Mouse (Mus musculus) liver, adult (tissue): ENCODE data around the gene Crebzf.

Experiments used
- GATA4 ChIP-seq: IDR thresholded peaks from 2 replicates; pipeline ENCODE4 v1.6.1; 2014; ENCODE audit warnings: mild to moderate bottlenecking, low read length; ENCODE audit not compliant: insufficient replicate concordance

Gene Crebzf

DNA sequence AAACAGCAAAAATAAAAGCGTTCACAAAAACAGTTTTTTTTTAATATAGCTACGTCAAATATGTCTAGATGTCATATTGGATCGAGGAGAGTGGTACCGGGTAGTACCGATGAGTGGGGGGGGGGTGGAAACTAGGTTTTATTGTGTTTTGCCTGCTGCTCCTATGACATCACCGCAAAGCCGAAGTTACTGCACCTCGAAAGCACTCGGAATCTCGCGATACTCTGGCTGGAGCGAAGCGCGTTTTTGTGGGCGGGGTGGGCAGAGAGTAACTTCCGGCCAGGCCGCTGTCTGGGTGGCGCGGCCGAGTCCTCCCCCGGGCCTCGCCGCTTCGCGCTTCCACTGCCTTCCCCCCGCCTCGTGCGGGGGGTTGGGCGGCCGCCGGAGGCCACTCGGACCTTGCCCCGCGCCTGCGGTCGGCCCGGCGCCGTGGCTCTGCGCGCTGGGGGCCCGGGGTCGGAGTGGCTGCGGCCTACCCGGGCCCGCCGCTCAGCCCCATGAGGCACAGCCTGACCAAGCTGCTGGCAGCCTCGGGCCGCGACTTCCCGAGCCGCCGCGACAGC, at the start of gene Crebzf:
Gene Crebzf (plus strand): TSS at position 212 of the 563 bp plus-strand sequence.
- peak; percentile 54; the same call in 1 of the 2 replicates for TF ChIP-seq GATA4

- no peak for TF ChIP-seq GATA4
These were observed 47.5 kb upstream of the Crebzf start for GRCm38 (mm10) chr7:90395073-90395472.

DNA sequence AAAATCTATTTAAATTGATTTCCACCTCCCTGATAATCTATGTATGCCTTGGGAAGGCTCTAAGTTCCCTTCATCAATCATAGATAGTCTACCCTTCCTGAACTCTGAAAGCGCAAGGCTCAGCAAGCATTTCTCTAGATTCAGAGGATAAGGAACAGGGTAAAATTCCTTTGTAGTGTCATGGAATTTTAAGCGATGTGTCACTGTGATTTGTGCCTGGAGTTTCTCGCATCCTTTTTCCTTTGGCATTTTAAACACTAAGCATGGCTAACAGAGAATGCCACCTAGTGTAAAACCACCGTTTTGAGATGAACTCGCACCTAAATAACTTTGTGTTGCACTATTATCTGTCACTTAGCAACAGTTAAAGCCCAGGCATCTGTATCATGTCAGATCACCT, 46.6 kb upstream of the Crebzf start:
- no peak for TF ChIP-seq GATA4

GRCm38 (mm10) chr7:90409934-90410333, 32.6 kb upstream of the Crebzf start:
- TF ChIP-seq GATA4: no peak

GRCm38 (mm10) chr7:90426020-90427001, 16.2 kb upstream of the Crebzf start, which contains the start of gene Ccdc89:
Ccdc89 (plus strand) TSS chr7:90426577.
- TF ChIP-seq GATA4: no peak

DNA sequence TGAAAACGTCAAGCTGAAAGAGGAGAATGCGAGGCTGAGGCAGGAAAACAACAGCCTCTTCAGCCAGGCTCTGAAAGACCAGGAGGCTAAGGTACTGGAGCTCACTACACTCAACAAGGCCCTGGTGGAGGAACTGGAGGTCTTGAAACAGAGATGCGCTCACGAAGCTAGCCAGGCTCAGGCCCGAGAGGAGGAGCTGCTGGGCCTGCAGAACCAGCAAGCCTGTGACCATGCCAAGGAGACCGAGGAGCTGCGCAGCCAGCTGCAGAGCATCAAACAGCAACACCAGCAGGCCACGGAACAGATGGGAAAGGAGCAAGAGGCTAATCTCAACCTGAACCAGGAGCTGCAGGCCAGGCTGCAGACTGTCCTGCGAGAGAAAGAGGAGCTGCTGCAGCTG, 15.5 kb upstream of the Crebzf start:
- no peak for TF ChIP-seq GATA4

DNA sequence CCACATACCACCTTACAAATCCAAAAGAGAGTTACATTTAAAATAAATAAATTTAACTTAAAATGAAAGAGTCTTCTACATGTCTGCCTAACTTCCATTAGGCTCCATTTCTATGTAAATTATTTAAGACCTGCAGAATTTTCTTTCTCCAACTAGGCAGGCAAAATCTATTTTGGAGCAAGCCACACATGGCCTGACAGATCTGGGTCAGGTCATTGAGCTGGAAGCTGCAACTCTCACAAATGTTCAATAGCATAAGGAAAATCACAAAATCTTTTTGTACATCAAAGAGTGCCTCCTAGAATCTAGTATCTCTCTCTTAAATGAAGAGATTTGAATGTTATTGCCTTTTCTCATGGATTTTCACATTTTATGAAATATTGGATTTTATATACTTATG, 10.3 kb upstream of the Crebzf start:
- no peak for TF ChIP-seq GATA4

DNA sequence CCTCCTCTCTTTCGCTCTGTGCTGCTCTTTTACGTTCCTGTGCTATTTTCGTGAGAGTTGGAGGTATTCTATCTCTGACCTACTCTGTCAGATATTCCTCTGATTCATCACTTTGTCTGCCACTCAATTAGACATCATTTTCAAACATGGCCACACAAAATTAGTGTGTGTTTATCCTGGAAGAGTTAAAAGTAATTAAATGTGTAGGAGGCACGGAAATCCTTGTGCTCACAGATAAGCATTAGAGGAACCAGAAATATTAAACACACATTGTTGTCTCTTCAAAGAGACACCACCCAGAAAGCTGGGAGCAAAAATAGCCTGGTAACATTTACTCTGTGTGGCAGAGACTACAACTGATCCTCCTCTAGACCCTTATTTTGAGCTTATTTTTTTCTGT, 2.5 kb upstream of the Crebzf start:
- no peak for TF ChIP-seq GATA4

DNA sequence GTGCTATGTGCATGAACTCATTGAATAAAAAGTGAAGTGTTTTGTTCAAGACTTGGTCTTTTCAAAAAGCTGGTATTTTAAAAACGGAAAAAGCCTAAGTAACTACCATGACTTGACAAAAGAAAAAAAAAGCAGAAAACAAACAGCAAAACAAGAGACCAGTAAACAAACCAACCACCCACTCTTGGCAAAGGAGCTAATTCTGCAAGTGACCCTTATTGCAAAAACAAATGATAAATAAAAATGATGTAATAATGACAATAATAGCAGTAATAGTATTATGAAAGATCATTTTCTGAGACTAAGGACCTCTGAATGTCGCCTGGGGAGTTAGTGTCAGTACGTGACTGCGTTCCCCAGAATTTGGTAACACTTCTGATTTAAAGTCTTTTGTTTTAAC, 459 bp upstream of the Crebzf start:
- no peak for TF ChIP-seq GATA4

DNA sequence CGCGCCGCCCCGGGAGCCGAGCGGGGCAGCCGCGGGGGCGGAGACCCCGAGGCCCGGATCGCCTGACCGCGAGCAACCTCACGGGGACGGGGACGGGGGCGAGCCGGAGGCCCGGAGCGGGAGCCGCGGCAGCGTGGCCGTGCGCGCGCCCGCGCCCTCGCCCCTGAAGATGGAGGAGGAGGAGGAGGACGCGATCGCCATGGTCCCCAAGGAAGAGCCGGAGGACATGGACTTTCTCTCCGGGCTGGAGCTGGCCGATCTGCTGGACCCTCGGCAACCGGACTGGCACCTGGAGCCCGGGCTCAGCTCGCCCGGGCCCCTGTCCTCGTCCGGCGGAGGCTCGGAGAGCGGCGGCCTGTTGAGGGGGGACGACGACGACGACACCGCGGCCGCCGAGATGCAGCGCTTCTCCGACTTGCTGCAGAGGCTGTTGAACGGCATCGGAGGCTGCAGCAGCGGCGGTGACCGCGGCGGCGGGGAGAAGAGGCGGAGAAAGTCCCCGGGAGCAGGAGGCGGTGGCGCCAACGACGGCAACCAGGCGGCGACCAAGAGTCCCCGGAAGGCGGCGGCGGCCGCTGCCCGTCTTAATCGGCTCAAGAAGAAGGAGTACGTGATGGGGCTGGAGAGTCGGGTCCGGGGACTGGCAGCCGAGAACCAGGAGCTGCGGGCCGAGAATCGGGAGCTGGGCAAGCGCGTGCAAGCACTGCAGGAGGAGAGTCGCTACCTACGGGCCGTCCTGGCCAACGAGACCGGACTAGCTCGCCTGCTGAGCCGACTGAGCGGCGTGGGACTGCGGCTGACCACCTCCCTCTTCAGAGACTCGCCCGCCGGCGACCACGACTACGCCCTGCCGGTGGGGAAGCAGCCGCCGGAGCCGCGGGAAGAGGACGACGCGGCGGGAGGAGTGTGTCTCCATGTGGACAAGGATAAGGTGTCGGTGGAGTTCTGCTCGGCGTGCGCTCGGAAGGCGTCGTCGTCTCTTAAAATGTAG, 867 bp downstream of the Crebzf start:
- no peak for TF ChIP-seq GATA4

DNA sequence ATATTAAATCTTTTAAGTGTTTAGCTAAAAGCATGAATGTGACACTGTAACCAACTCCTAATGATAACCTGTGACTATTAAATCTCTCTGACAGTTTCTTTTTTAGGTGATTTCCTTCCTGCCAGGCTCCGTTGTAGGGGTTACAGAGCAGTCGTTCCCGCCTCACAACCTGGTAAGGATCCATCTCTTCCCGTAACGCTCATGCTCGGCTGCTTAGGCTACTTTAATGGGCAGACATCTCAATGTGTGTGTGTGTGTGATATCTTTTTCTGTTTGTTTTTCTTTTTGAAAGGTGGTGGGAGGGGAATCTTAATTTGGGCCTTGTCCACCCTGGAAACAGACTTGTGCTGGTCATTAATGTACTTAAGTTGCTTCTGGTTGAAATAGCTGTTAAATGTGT, 1.7 kb downstream of the Crebzf start:
- no peak for TF ChIP-seq GATA4

DNA sequence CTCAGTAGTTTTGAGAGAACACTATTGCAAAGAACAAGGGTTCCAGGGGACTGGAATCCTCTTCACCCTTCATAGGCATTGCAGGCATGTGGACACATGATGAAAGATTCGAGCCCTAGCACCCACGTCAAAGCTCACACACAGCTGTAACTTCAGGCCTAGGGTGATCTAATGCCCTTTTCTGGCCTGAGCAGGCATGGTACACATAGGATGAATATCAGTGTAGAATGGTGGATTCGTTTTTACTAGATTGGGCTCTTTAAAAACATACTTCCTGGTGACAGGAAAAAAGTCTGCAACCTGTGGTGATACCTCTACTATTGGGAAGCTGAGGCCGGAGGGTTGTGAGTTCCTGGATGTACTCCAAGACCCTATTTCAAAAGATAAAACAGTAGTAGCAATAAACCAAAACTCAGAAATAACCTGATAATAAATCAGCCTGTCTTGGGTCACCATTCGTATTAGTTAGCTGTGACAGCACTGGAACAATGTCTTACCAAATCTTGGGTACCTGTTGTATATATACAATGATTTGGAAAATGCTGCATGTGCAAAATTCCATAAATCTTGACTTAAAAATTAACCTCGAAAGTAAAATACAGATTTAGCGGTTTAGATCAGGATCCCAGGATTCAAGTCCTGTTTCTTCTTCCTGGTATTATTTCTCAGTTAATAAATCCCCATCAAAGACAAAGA, 13.8 kb downstream of the Crebzf start:
- no peak for TF ChIP-seq GATA4

DNA sequence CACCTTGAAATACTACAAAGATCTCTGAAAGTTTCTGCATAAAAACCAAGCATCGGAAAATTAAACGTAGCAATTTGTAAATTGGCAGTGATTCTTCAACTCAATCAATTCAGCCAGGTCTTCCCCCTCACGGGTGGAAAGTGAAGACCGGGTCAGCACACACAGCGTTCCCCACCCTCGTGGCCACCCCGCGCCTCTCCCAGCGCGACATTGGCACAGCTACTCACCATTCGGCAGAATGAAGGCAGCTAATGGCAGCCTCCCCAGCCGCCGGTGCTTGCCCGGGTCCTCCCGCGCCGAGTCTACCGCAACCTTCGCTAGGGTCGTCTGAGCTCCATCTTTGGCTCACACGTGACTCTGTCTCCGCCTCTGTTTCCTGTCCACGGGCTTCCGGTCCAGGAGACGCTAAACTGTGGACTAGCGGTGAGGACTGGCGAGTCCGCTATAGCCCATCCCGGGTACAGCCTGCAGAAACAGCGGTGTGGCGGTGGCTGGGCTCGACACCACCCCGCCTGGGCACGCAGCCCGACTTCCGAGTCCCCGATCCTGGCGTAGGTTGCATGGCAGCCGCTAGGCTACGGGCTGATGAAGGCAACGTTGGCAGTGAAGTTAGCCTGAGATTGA, 14.4 kb downstream of the Crebzf start, which contains the start of gene Tmem126a:
Gene Tmem126a (minus strand): TSS at position 385 of the 624 bp plus-strand sequence.
- TF ChIP-seq GATA4: peak; percentile 33; the same call in 1 of the 2 replicates

DNA sequence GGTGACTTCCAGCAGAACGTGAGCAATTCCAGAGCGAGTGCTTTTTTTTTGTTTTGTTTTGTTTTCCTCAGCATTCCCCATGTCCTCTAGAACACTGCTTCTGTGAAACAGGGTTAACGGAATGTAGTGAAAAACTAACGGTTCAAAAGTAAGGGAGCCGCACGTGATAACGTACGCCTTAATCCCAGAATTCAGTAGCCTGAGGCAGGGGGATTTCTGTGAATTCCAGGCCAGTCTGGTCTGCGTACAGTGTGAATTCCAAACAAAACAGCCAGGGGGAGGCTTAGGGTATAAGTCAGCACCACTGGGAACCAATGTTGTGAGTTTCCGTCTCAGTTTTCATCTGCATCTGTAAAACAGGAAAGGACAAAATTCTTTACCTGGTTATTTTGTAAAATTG, 15.0 kb downstream of the Crebzf start:
- TF ChIP-seq GATA4: no peak
